ENCODE assay signal across 9 mouse cellular contexts in genomic region chr2:103968919-103969436, GRCm38 (mm10). TPM values are rescaled to one million over a fixed set of nuclear protein-coding genes. Genes with fewer than 3 reads are reported as not detected.
DNase-seq lines count a peak whose midpoint lies in the region; ATAC-seq and TF ChIP-seq lines count a peak whose summit lies in the region.
"Had no signal": no experiment of that assay in that cellular context is flagged by ENCODE, and none has a peak within 500 bp of the region (broad histone marks: within the 10 kb centered on the region; RNA-seq: fewer than 3 reads in every experiment).

No protein-coding gene starts in this region.

- 16% methylated on average over 10 of the region's 10 CpGs for WGBS in forebrain, embryonic 16.5 days
- 15% methylated on average over 10 of the region's 10 CpGs for WGBS in liver, embryonic 14.5 days (ENCODE audit: insufficient replicate concordance)

- peaks cover 20% of the 10 kb centered on the region for H3K4me1 ChIP-seq in E14TG2a.4 (replicated peaks; ENCODE audit: low read depth, low read length)
- peaks cover 15% of the 10 kb centered on the region for H3K4me1 ChIP-seq in forebrain, embryonic 16.5 days (replicated peaks; ENCODE audit: control insufficient read depth, insufficient read depth, low read length)
- H3K4me1 ChIP-seq in liver, embryonic 14.5 days (replicated peaks; ENCODE audit: control insufficient read depth in 2 of 2, insufficient read depth in 2 of 2, low read length in 1 of 2) = peaks cover 44 to 53% of the 10 kb centered on the region in 2 experiments

- peak overlapping the region; percentile 90 for H3K9ac ChIP-seq in forebrain, embryonic 16.5 days (replicated peaks; ENCODE audit: low read depth, low read length)
- H3K9ac ChIP-seq in liver, embryonic 14.5 days (replicated peaks) = peak overlapping the region; percentile 100

- H3K4me2 ChIP-seq in forebrain, embryonic 16.5 days (ENCODE audit: low read length) = peak overlapping the region; percentile 71
- peak overlapping the region; percentile 92 for H3K4me2 ChIP-seq in liver, embryonic 14.5 days (ENCODE audit: low read depth)

- H3K9me3 ChIP-seq in E14TG2a.4 (ENCODE audit: low read length) = no peaks in the 10 kb centered on the region
- no peaks in the 10 kb centered on the region for H3K9me3 ChIP-seq in forebrain, embryonic 16.5 days (ENCODE audit: control insufficient read depth, low read length)
- H3K9me3 ChIP-seq in liver, embryonic 14.5 days (ENCODE audit: control insufficient read depth, low read length) = no peaks in the 10 kb centered on the region

- no peaks in the 10 kb centered on the region for H3K36me3 ChIP-seq in E14TG2a.4 (ENCODE audit: insufficient read depth, low read length)
- no peaks in the 10 kb centered on the region for H3K36me3 ChIP-seq in forebrain, embryonic 16.5 days (ENCODE audit: control insufficient read depth, insufficient read depth)
- peaks cover 74% of the 10 kb centered on the region for H3K36me3 ChIP-seq in liver, embryonic 14.5 days (replicated peaks; ENCODE audit: control insufficient read depth, insufficient read depth, low read depth)

- peaks cover 88% of the 10 kb centered on the region for H3K27me3 ChIP-seq in E14TG2a.4 (ENCODE audit: insufficient read depth, low read length)
- H3K27me3 ChIP-seq in forebrain, embryonic 16.5 days (replicated peaks; ENCODE audit: control insufficient read depth, insufficient read depth, low read length) = peaks cover 6% of the 10 kb centered on the region; the same call in 1 of the 2 replicates
- no peaks in the 10 kb centered on the region; the same call in 1 of the 2 replicates for H3K27me3 ChIP-seq in liver, embryonic 14.5 days (ENCODE audit: control insufficient read depth, insufficient read depth, low read length)

- intact Hi-C loops in heart, postnatal 14 days (cut with DNase I) = no loop called here

- TF ChIP-seq CTCF in E14TG2a.4 (conservative IDR thresholded peaks at IDR 0.05; ENCODE audit: low read length) = no peak
- no peak for TF ChIP-seq CTCF in liver, embryonic 14.5 days (IDR thresholded peaks at IDR 0.05; ENCODE audit: low read depth)

- no peak for TF ChIP-seq EP300 in liver, embryonic 14.5 days (IDR thresholded peaks at IDR 0.05; ENCODE audit: low read depth)

- peak overlapping the region; percentile 82 for H3K4me3 ChIP-seq in E14TG2a.4 (replicated peaks; ENCODE audit: low read length)
- H3K4me3 ChIP-seq in forebrain, embryonic 16.5 days (replicated peaks; ENCODE audit: low read length) = peak overlapping the region; percentile 81
- H3K4me3 ChIP-seq in liver, embryonic 14.5 days (ENCODE audit: insufficient read depth in 1 of 2, low read depth in 2 of 2, low read length in 2 of 2) = peak overlapping the region; percentile 72 to 73

- DNase-seq in heart, adult 8-10 months (ENCODE audit: low spot score) = peak; percentile 7
- DNase-seq in heart, postnatal 14 days = no peak
- no peak for DNase-seq in liver, embryonic 14.5 days (ENCODE audit: low read depth in 3 of 3, low spot score in 3 of 3)
- no peak for DNase-seq in Muller cell, postnatal 12 days (ENCODE audit: inconsistent ontology term)
- DNase-seq in retina, postnatal 1 day = no peak
- no peak for DNase-seq in kidney, adult 9 months

- no peak for ATAC-seq in forebrain, embryonic 16.5 days
- no peak for ATAC-seq in liver, embryonic 14.5 days (ENCODE audit: insufficient read depth)

- H3K27ac ChIP-seq in forebrain, embryonic 16.5 days (ENCODE audit: low read length) = no peak overlapping the region
- H3K27ac ChIP-seq in liver, embryonic 14.5 days = peak overlapping the region; percentile 92

RNA-seq across cellular contexts. Expression of gene Lmo2, which starts 11.2 kb away (rescaled TPM):
- 10 to 100 TPM; 25.6 to 27.7 (median 26.0) TPM for total RNA-seq in heart, adult 8-10 months (2022)
- 10 to 100 TPM; 16.9 to 22.2 TPM for total RNA-seq in heart, postnatal 14 days (2021)
- 19.8 and 20.0 TPM in 2 replicates for polyA plus RNA-seq in forebrain, embryonic 16.5 days (2015; fragmentation: Nextera tagmentation; extraction: Ambion mirVana)
- 108 and 152 TPM in 2 replicates for polyA plus RNA-seq in liver, embryonic 14.5 days (2012; rRNA removed)
- 143 and 165 TPM in 2 replicates for polyA plus RNA-seq in liver, embryonic 14.5 days (2014; fragmentation: Nextera tagmentation; extraction: Ambion mirVana)
- polyA plus RNA-seq: C2C12 had no signal

RNA-seq across cellular contexts. Expression of gene Fbxo3, which starts 58.5 kb away (rescaled TPM):
- total RNA-seq in heart, adult 8-10 months (2022) = 10 to 100 TPM; 51.5 to 57.2 (median 52.1) TPM
- total RNA-seq in heart, postnatal 14 days (2021) = 10 to 100 TPM; 54.1 to 55.5 TPM
- polyA plus RNA-seq in forebrain, embryonic 16.5 days (2015; fragmentation: Nextera tagmentation; extraction: Ambion mirVana) = 64.3 and 66.1 TPM in 2 replicates
- 23.3 and 28.7 TPM in 2 replicates for polyA plus RNA-seq in liver, embryonic 14.5 days (2012; rRNA removed)
- 45.9 and 53.1 TPM in 2 replicates for polyA plus RNA-seq in liver, embryonic 14.5 days (2014; fragmentation: Nextera tagmentation; extraction: Ambion mirVana)

RNA-seq across cellular contexts. Expression of gene 4931422A03Rik, which starts 59.2 kb away (rescaled TPM):
- not detected for total RNA-seq in heart, adult 8-10 months (2022)
- not detected for total RNA-seq in heart, postnatal 14 days (2021)
- 2.2 and 3.2 TPM in 2 replicates for polyA plus RNA-seq in forebrain, embryonic 16.5 days (2015; fragmentation: Nextera tagmentation; extraction: Ambion mirVana)
- polyA plus RNA-seq in liver, embryonic 14.5 days (2012; rRNA removed) = not detected in 2 replicates
- 0.52 and 0.86 TPM in 2 replicates for polyA plus RNA-seq in liver, embryonic 14.5 days (2014; fragmentation: Nextera tagmentation; extraction: Ambion mirVana)
